ENCODE assay signal across 9 mouse cellular contexts in the genomic region with DNA sequence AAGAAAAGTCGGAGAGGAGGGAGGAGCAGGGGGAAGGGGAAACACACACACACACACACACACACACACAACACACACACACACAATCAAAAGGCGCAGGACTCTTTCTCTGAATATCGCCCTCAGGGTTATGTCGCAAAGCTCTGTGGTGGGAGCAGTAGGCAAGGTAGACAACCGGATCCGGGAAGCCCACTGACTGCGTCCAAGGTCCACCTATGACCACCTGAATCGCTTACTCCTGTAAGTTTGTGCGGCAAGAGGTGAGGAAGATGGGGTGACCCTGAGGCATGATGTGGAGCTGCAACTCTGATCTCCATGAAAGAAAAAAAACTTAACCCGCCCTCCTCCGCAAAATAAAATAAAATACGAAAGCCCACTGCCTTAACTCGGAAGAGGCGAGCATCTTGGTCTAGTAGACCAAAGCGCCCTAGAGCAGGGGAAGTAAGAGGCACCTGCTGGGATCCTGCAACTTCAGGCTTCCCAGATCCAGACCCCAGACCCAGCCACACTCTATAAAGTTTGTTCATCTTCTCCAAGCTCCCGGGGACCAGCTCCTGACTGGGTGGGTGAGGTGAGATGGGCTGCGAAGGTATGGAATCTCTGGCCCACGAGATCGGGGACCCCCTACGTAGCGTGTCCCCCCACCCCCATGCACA. TPM values are rescaled to one million over a fixed set of nuclear protein-coding genes. Genes with fewer than 3 reads are reported as not detected.
DNase-seq lines count a peak whose midpoint lies in the region; ATAC-seq and TF ChIP-seq lines count a peak whose summit lies in the region.
"Had no signal": no experiment of that assay in that cellular context is flagged by ENCODE, and none has a peak within 500 bp of the region (broad histone marks: within the 10 kb centered on the region; RNA-seq: fewer than 3 reads in every experiment).

No protein-coding gene starts in this region.

- intact Hi-C loops in left cerebral cortex, postnatal 4 days (cut with DNase I) = loop anchor here (5.0 to 10.0 kb wide), 3 partner anchors 310 to 495 kb away; no protein-coding TSS in a partner anchor

- 2% methylated on average over 21 of the region's 21 CpGs for WGBS in heart, postnatal 0 days
- WGBS in liver, embryonic 16.5 days (ENCODE audit: insufficient replicate concordance) = 2% methylated on average over 21 of the region's 21 CpGs

- no peak for TF ChIP-seq CTCF in ES-Bruce4 (IDR thresholded peaks at IDR 0.05; ENCODE audit: low read depth, low read length)
- no peak for TF ChIP-seq CTCF in heart, postnatal 0 days (IDR thresholded peaks at IDR 0.05; ENCODE audit: low read depth)

- ATAC-seq in heart, postnatal 0 days (ENCODE audit: insufficient read depth, low read depth) = no peak
- ATAC-seq in liver, embryonic 16.5 days (ENCODE audit: low read depth) = no peak
- ATAC-seq in cerebellum, adult (ENCODE audit: insufficient number of reproducible peaks, low FRiP score, low TSS enrichment) = no peak

- peak overlapping the region; percentile 88 for H3K4me2 ChIP-seq in heart, postnatal 0 days (ENCODE audit: low read depth, low read length)
- H3K4me2 ChIP-seq in liver, embryonic 16.5 days (ENCODE audit: low read depth, low read length) = peak overlapping the region; percentile 68

- H3K4me3 ChIP-seq in ES-Bruce4 (ENCODE audit: low read depth, low read length) = peak overlapping the region; percentile 75
- H3K4me3 ChIP-seq in heart, postnatal 0 days (ENCODE audit: low read depth, low read length) = peak overlapping the region; percentile 86
- H3K4me3 ChIP-seq in liver, embryonic 16.5 days (ENCODE audit: low read depth, low read length) = peak overlapping the region; percentile 56

- H3K9ac ChIP-seq in ES-Bruce4 (ENCODE audit: low read depth, poor library complexity, severe bottlenecking) = peak overlapping the region; percentile 96
- peak overlapping the region; percentile 90 for H3K9ac ChIP-seq in heart, postnatal 0 days (replicated peaks; ENCODE audit: low read depth, low read length)
- no peak overlapping the region for H3K9ac ChIP-seq in liver, embryonic 16.5 days (ENCODE audit: low read depth, low read length)

- H3K27ac ChIP-seq in ES-Bruce4 (ENCODE audit: insufficient read depth, low read length) = no peak overlapping the region
- H3K27ac ChIP-seq in heart, postnatal 0 days (ENCODE audit: low read depth) = peak overlapping the region; percentile 90
- H3K27ac ChIP-seq in liver, embryonic 16.5 days (ENCODE audit: low read length) = no peak overlapping the region

- DNase-seq in ZHBTc4 (ENCODE audit: low read depth, low spot score) = peak; percentile 6
- DNase-seq in heart, postnatal 0 days (ENCODE audit: low spot score) = no peak
- DNase-seq in thymus, postnatal 10 days (ENCODE audit: low spot score in 2 of 2) = no peak
- no peak for DNase-seq in left cerebral cortex, postnatal 4 days
- no peak for DNase-seq in adrenal gland, postnatal 14 days

- no peaks in the 10 kb centered on the region for H3K9me3 ChIP-seq in ES-Bruce4 (replicated peaks; ENCODE audit: control insufficient read depth, insufficient read depth, low read length, poor library complexity, severe bottlenecking)
- no peaks in the 10 kb centered on the region for H3K9me3 ChIP-seq in heart, postnatal 0 days (replicated peaks; ENCODE audit: control insufficient read depth, low read length)
- no peaks in the 10 kb centered on the region for H3K9me3 ChIP-seq in liver, embryonic 16.5 days (replicated peaks; ENCODE audit: control insufficient read depth, low read length)

- no peaks in the 10 kb centered on the region for H3K36me3 ChIP-seq in ES-Bruce4 (ENCODE audit: control insufficient read depth, insufficient read depth, low read length, poor library complexity, severe bottlenecking)
- H3K36me3 ChIP-seq in heart, postnatal 0 days (replicated peaks; ENCODE audit: control insufficient read depth, insufficient read depth, low read length) = no peaks in the 10 kb centered on the region
- H3K36me3 ChIP-seq in liver, embryonic 16.5 days (ENCODE audit: control insufficient read depth, insufficient read depth) = no peaks in the 10 kb centered on the region

- no peaks in the 10 kb centered on the region for H3K4me1 ChIP-seq in ES-Bruce4 (ENCODE audit: control insufficient read depth, insufficient read depth, low read length)
- H3K4me1 ChIP-seq in heart, postnatal 0 days (ENCODE audit: control insufficient read depth, insufficient read depth) = no peaks in the 10 kb centered on the region
- H3K4me1 ChIP-seq in liver, embryonic 16.5 days (ENCODE audit: control insufficient read depth, low read depth, low read length) = no peaks in the 10 kb centered on the region; the same call in 1 of the 2 replicates

- TF ChIP-seq POLR2A in ES-Bruce4 (IDR thresholded peaks at IDR 0.05; ENCODE audit: insufficient read depth, low read length) = no peak

- peaks cover 18% of the 10 kb centered on the region for H3K27me3 ChIP-seq in ES-Bruce4 (ENCODE audit: control insufficient read depth, insufficient read depth, low read length, poor library complexity, severe bottlenecking)
- H3K27me3 ChIP-seq in heart, postnatal 0 days (ENCODE audit: control insufficient read depth, insufficient read depth, low read length) = no peaks in the 10 kb centered on the region
- H3K27me3 ChIP-seq in liver, embryonic 16.5 days (ENCODE audit: control insufficient read depth, insufficient read depth, low read depth, low read length) = peaks cover 30% of the 10 kb centered on the region

- TF ChIP-seq EP300 in ES-Bruce4 (IDR thresholded peaks at IDR 0.05; ENCODE audit: insufficient read depth, low read depth, low read length) = no peak
- no peak for TF ChIP-seq EP300 in heart, postnatal 0 days (IDR thresholded peaks at IDR 0.05; ENCODE audit: low read depth)

RNA-seq across cellular contexts. Expression of a gene that starts 1.1 kb away (rescaled TPM):
- 4.6 and 5.7 TPM in 2 replicates for polyA plus RNA-seq in ES-Bruce4 (2011; ENCODE audit: insufficient read depth, insufficient read length, low read depth, missing spikeins)
- 17.1 and 18.4 TPM in 2 replicates for total RNA-seq in heart, postnatal 0 days (2014; rRNA removed; ENCODE audit: low replicate concordance)
- 7.1 and 8.4 TPM in 2 replicates for polyA plus RNA-seq in heart, postnatal 0 days (2015; fragmentation: Nextera tagmentation; extraction: Ambion mirVana)
- polyA plus RNA-seq in liver, embryonic 16.5 days (2015; fragmentation: Nextera tagmentation; extraction: Ambion mirVana) = 0.05 and 0.07 TPM in 2 replicates
- 10 to 100 TPM; 26.4 to 27.3 TPM for total RNA-seq in left cerebral cortex, postnatal 4 days (2021)
- 3.6 and 5.4 TPM in 2 replicates for total RNA-seq in adrenal gland, postnatal 14 days (2021)
- total RNA-seq: megakaryocyte-erythroid progenitor cell, adult 5-6 weeks had no signal
